Mouse (Mus musculus) G1E (cell line): ENCODE data around the gene Lrrc30.

Source experiments
- CTCF ChIP-seq: IDR thresholded peaks from 2 replicates; pipeline ENCODE4 v1.5.1; 2012; ENCODE audit warnings: low read depth, low read length, inconsistent platforms, mixed read lengths
- GATA1 ChIP-seq: IDR thresholded peaks from 2 replicates; pipeline ENCODE4 v1.6.1; 2012; ENCODE audit warnings: borderline replicate concordance, low read length, inconsistent platforms, mixed read lengths
- POLR2AphosphoS5 ChIP-seq: IDR thresholded peaks from 2 replicates; pipeline ENCODE4 v1.6.1; 2012; ENCODE audit warnings: low read depth, low read length, inconsistent platforms; ENCODE audit not compliant: insufficient replicate concordance

DNA sequence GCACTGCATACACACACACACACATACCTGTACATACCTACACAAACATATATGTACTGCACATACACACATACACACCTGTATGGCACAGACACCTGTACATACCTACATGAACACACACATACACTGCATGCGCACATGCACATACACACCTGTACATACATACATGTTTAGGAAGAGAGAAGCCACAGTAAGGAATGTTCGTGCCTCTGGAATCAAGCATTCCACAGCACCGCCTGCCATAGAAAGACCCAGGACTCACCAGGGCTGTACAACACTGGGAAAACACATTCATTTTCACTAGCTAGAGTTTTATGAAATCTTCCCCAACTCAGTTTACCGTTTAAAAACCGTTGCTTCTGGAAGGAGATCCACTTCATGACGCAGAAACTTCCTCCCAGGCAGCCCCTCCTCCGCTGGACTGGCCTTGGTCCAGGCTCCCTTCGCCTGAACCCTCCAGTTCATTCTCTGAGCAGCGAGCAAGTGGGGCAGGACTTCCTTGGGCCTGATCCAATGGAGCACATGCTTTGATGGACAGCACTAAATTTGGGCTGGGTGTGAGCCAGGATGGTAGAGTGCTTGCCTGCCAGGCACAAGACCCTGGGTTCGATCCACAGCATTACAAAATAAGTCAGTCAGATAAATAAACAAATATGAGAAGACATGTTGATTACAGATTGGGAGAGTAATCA is 5.7 kb upstream of the Lrrc30 start:
- TF ChIP-seq CTCF (no peak), POLR2AphosphoS5 (no peak), GATA1 (no peak)
